Mouse (Mus musculus): ENCODE results near the gene Scd3.
A peak's percentile ranks its signal among the peaks of the same experiment; 100 is the strongest.
"Not testable (repeated sequence)": the region's sequence is repeated elsewhere in the genome, so short reads cannot be mapped to it uniquely, and the experiment has no call there.

The Scd3 gene

GRCm38 (mm10) chr19:44266824-44267498 lies 63.9 kb downstream of the Scd3 start:
- peak; percentile 95 for DNase-seq (ENCODE audit: extremely low spot score, low spot score)

GRCm38 (mm10) chr19:44267499-44268002 lies 64.5 kb downstream of the Scd3 start:
- DNase-seq (ENCODE audit: extremely low spot score, low spot score): no peak

GRCm38 (mm10) chr19:44273711-44274110 lies 70.6 kb downstream of the Scd3 start:
- no peak for DNase-seq (ENCODE audit: extremely low spot score, low spot score)

GRCm38 (mm10) chr19:44274452-44274851 lies 71.4 kb downstream of the Scd3 start:
- DNase-seq (ENCODE audit: extremely low spot score, low spot score): no peak

- DNase-seq (ENCODE audit: extremely low spot score, low spot score): no peak
Observed at GRCm38 (mm10) chr19:44275418-44275817, 72.3 kb downstream of the Scd3 start.

GRCm38 (mm10) chr19:44276861-44277260 lies 73.8 kb downstream of the Scd3 start:
- DNase-seq (ENCODE audit: extremely low spot score, low spot score): no peak

- no peak for DNase-seq (ENCODE audit: extremely low spot score, low spot score)
Observed at GRCm38 (mm10) chr19:44277931-44278330, 74.9 kb downstream of the Scd3 start.

GRCm38 (mm10) chr19:44280755-44281154 lies 77.7 kb downstream of the Scd3 start:
- DNase-seq (ENCODE audit: extremely low spot score, low spot score): peak; percentile 57

- DNase-seq (ENCODE audit: extremely low spot score, low spot score): not testable (repeated sequence)
Observed at GRCm38 (mm10) chr19:44281825-44282447, 78.9 kb downstream of the Scd3 start.

GRCm38 (mm10) chr19:44282534-44283156 lies 79.6 kb downstream of the Scd3 start:
- no peak for DNase-seq (ENCODE audit: extremely low spot score, low spot score)

- DNase-seq (ENCODE audit: extremely low spot score, low spot score): no peak
Observed at GRCm38 (mm10) chr19:44283157-44284024, 80.3 kb downstream of the Scd3 start.

- DNase-seq (ENCODE audit: extremely low spot score, low spot score): peak; percentile 95
Observed at GRCm38 (mm10) chr19:44284025-44284695, 81.1 kb downstream of the Scd3 start.

GRCm38 (mm10) chr19:44284723-44285122 lies 81.7 kb downstream of the Scd3 start:
- no peak for DNase-seq (ENCODE audit: extremely low spot score, low spot score)

- DNase-seq (ENCODE audit: extremely low spot score, low spot score): no peak
Observed at GRCm38 (mm10) chr19:44285554-44285953, 82.5 kb downstream of the Scd3 start.

- no peak for DNase-seq (ENCODE audit: extremely low spot score, low spot score)
Observed at GRCm38 (mm10) chr19:44286109-44286508, 83.0 kb downstream of the Scd3 start.

- no peak for DNase-seq (ENCODE audit: extremely low spot score, low spot score)
Observed at GRCm38 (mm10) chr19:44287415-44288110, 84.5 kb downstream of the Scd3 start.

GRCm38 (mm10) chr19:44292083-44292482 lies 89.0 kb downstream of the Scd3 start:
- DNase-seq (ENCODE audit: extremely low spot score, low spot score): no peak

- DNase-seq (ENCODE audit: extremely low spot score, low spot score): no peak
Observed at GRCm38 (mm10) chr19:44292483-44292882, 89.4 kb downstream of the Scd3 start.

- no peak for DNase-seq (ENCODE audit: extremely low spot score, low spot score)
Observed at GRCm38 (mm10) chr19:44292941-44293768, 90.1 kb downstream of the Scd3 start, which contains the start of gene Scd2. TSS of gene Scd2 (plus strand) at chr19:44293674.

Measured in neural tube, embryonic 10.5 days (tissue).